Mouse (Mus musculus): ENCODE data around the gene Glod5.
A peak's percentile ranks its signal among the peaks of the same experiment; 100 is the strongest.

GRCm38 (mm10) chrX:7993068-7993735 lies 25.1 kb downstream of the Glod5 start:
- TF ChIP-seq GATA1 (IDR thresholded peaks at IDR 0.05; ENCODE audit: borderline replicate concordance, low read length) (no peak), CTCF (IDR thresholded peaks at IDR 0.05; ENCODE audit: low read depth, low read length) (no peak), TAL1 (conservative IDR thresholded peaks at IDR 0.05; ENCODE audit: low read depth, low read length) (peak; percentile 90)
